Mouse (Mus musculus): ENCODE measurements at regions not wholly inside any gene's neighbourhood (a gene's known extent, or its start where the extent isn't known, plus 50 kb on each side); places are given as distances from the start of the nearest gene placed in this dataset.
"Not testable (repeated sequence)": the region's sequence is repeated elsewhere in the genome, so short reads cannot be mapped to it uniquely, and the experiment has no call there.

DNA sequence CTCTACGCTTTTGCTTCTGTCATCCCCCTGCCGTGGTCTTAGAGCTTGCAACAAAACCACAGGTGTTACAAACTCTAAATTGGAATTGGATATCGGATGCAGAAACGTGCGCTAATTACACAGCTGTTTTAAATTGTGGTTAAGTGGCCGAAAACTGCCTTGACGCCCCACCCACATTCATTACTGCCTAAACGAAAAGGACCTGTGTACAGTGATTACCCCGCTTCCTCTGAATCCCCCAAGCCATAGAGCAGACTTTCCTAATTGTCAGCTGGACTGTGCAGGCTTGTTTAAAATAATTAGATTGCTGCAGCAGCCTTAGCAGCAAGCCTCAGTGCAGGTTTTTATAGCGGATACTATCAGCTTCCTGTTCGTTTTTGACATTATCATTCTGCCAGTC, 94.7 kb downstream of the Cxxc4 start:
- ATAC-seq (ENCODE audit: insufficient number of reproducible peaks, low FRiP score, low TSS enrichment) = no peak; the same call in 1 of the 2 replicates

GRCm38 (mm10) chr3:134331499-134332153, 95.3 kb downstream of the Cxxc4 start:
- ATAC-seq (ENCODE audit: insufficient number of reproducible peaks, low FRiP score, low TSS enrichment) = peak; percentile 40; the same call in 1 of the 2 replicates

- ATAC-seq (ENCODE audit: insufficient number of reproducible peaks, low FRiP score, low TSS enrichment) = not testable (repeated sequence)
Observed at GRCm38 (mm10) chr3:134339093-134339695, 102.9 kb downstream of the Cxxc4 start.

GRCm38 (mm10) chr3:134365948-134366347, 129.7 kb downstream of the Cxxc4 start:
- ATAC-seq (ENCODE audit: insufficient number of reproducible peaks, low FRiP score, low TSS enrichment) = no peak

DNA sequence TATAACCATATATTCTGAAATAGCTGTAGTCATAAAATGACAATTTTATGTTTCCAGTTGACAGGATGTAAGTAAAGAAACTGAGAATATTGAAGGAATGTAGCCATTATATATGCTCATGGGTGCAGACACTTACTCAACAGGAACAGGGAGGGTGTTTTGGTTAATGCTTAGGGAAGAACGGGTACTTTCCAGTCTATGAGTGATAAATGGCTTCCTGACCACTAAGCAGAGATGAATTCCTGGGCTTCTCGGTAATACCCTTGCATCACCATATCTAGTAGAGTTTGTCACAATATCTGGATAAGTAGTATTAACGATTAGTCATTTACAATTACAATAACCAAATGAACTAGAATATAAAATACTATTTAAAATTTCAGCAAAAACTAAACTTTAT, 130.5 kb downstream of the Cxxc4 start:
- no peak for ATAC-seq (ENCODE audit: insufficient number of reproducible peaks, low FRiP score, low TSS enrichment)

GRCm38 (mm10) chr3:134368591-134368990, 132.3 kb downstream of the Cxxc4 start:
- no peak for ATAC-seq (ENCODE audit: insufficient number of reproducible peaks, low FRiP score, low TSS enrichment)

GRCm38 (mm10) chr3:134369126-134369525, 132.8 kb downstream of the Cxxc4 start:
- ATAC-seq (ENCODE audit: insufficient number of reproducible peaks, low FRiP score, low TSS enrichment) = no peak

DNA sequence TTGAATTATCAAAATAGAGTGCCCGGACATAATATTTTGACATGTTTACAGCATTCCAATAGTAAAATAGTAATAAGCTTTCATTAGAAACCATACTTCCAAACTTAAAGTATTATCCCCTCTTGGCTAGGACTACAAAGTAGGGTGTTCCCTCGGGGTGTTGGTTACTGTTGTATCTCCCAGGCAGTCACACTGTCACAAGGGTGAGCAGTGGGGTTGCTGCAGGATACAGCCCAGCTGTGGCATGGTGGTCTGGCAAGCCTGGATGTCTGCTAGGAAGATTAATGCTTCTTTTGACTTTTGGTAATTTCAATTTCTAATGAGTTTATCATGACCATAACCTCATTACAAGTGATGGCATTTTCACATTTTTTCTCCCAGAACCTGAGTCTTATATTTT, 143.3 kb downstream of the Cxxc4 start:
- no peak for ATAC-seq (ENCODE audit: insufficient number of reproducible peaks, low FRiP score, low TSS enrichment)

DNA sequence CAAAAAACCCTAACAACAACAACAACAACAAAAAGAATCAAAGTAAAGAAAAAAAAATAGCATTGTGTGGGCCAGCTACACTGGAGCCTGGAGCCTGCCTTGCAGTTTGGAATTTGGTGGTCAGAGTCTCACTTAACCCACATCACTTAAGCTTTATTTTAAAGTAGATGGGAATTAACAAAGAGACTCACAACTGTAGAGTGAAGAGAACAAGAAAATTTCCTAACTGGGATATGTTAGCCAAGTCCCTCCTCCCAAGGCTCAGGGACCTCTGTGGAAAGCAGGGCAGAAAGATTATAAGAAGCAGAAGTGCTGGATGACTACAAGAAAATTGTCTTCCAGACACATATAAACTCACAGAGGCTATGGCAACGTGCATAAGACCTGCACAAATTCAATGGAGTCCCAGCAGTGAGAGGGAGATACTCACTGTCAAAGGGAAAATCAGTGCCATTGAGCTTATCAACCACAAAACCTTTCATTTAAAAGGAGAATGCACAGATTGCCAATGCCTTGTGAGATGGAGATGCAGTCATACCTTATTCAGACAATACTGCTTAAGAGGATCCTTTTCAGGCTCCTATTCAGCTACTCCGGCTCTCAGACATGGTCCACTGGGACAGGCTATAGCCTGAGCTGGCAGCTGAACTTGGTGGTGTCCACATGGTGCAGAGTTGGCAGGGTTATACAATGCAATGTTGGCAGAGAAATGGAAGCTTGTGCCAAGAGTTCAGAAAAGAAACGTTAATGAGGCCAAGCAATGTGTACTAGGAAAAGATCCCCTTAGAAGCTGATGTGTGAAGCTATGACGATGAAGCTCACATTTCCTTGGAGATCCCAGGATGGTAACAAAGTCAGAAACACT, 154.4 kb downstream of the Cxxc4 start:
- peak; percentile 97 for ATAC-seq (ENCODE audit: insufficient number of reproducible peaks, low FRiP score, low TSS enrichment)

- ATAC-seq (ENCODE audit: insufficient number of reproducible peaks, low FRiP score, low TSS enrichment) = no peak
Observed at GRCm38 (mm10) chr3:134400395-134401090, 164.3 kb downstream of the Cxxc4 start.

DNA sequence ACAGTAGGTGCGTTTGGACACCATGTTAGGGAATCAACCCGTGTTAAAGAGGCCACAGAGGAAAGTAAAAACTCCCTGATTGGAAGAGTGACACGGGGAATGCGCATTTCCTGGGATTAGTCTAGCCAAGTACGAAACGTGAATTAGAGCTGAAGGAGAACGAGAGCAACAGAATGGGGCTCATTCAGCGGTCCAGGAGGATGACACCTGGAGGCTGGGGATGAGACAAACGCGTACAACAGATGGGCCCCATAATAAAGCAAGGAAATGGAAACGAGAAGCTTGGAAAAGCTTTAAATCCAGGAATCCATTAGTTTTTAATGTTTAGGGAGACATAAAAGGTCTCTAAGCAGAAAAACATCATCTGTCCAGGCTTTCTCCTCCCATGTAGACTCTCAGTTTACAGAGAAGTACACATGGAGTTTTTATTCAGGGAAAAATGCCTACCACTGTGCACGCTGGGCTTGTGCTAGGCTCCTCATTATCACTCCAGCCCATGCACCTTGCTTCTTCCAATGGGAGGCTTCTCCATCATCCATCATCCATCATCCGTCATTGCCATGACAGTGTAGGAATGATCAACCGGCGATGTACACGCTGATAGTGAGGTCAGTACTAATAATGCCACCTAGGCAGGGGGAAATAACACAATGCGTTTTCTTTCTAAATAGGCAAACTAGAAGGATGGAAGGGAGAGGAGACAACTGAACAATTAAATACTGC, 179.5 kb downstream of the Cxxc4 start:
- ATAC-seq (ENCODE audit: insufficient number of reproducible peaks, low FRiP score, low TSS enrichment) = no peak

DNA sequence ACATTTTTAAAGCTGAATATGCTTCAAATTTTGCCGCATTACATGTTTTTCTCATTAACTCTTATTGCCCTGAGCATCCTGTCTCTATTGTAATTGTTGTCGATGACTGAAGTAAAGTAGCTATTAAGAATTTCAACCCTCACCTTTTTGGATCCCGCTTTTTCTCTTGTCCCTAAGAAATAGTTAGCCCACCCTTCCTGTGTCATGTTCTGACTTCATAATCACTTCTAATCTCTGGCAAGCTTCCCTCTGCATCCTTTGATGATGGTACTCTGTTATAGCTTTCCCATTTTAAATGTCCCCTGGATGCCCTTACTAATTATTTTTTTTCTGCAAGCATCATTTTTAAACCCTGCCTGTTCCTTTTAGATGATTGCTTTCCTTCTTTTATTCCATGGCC, 191.3 kb downstream of the Cxxc4 start:
- no peak for ATAC-seq (ENCODE audit: insufficient number of reproducible peaks, low FRiP score, low TSS enrichment)

DNA sequence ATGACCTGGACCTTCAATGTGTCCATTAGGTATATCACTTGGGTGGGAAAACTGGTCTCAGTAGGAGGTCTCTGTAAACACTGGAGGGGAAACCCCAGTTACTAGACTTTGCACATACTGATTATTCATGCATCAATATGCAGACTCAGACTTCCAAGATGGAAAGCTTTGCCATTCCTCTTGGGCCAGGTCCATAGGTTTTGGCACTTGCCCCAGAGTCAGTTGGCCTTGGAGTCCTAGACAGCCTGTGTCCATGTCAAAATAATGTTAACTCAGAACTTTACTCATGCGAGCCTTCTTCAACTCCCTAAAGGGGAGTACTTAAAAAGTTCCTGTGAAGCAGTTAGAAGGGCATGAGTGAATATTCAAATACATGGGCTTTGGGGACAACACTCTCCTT, 230.3 kb downstream of the Cxxc4 start:
- ATAC-seq (ENCODE audit: insufficient number of reproducible peaks, low FRiP score, low TSS enrichment) = no peak

DNA sequence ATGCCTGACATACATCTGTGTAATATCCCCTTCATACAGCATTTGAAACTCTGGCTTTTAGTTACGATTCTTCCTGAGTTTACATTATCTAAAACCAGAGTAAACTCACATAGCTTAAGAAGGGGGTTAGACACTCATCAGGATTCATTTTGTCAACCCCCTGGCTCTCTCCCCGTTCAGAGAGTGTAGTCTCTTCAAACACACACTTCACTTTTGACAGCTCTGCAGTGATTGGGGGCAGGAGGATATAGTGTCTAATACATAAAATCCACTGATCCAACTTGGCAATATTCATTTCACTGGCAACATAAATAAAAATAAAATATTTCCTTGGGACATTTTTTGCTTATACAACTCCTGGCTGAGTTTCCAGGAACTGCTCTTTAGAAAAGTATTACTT, 251.0 kb downstream of the Cxxc4 start:
- ATAC-seq (ENCODE audit: insufficient number of reproducible peaks, low FRiP score, low TSS enrichment) = no peak

GRCm38 (mm10) chr3:134489966-134490543, 253.8 kb downstream of the Cxxc4 start:
- ATAC-seq (ENCODE audit: insufficient number of reproducible peaks, low FRiP score, low TSS enrichment) = no peak

- ATAC-seq (ENCODE audit: insufficient number of reproducible peaks, low FRiP score, low TSS enrichment) = no peak
Observed at GRCm38 (mm10) chr3:134509702-134510101, 273.4 kb downstream of the Cxxc4 start.

DNA sequence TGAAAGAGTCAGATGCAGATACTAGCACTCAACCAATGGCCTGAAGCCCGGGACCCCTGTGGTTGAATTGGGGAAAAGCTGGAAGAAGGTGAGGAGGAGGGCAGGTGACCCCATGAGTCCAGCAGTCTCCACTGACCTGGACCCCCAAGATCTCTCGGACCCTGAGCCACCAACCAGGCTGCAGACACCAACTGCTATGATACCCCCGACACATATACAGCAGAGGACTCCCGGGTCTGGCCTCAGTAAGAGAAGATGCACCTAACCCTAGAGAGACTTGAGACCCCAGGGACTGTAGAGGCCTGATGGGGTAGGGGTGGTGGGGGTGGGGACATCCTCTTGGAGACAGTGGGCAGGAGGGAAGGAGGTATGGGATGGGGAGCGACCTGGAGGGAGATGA, 289.5 kb downstream of the Cxxc4 start:
- no peak for ATAC-seq (ENCODE audit: insufficient number of reproducible peaks, low FRiP score, low TSS enrichment)

DNA sequence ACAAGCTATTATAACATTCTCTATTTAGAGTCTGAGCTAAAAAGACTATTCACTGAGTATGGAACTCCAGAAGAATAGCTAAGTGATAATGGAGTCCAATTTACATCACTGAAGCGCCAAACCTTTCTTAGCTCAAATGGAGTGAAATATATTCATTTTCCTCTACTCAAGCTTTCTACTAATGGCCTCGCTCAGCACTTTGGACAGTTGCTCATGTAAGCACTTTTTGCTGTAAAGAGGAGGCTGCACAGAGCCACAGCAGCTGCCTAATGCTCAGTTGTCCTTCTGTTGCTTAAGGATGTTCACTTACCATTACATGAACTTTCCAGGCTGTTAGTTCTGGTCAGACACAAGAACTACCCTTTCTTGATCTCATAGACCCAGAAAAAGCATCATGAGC, 268.7 kb upstream of the Tacr3 start:
- ATAC-seq (ENCODE audit: insufficient number of reproducible peaks, low FRiP score, low TSS enrichment) = no peak

- ATAC-seq (ENCODE audit: insufficient number of reproducible peaks, low FRiP score, low TSS enrichment) = no peak
Observed at GRCm38 (mm10) chr3:134578759-134579158, 250.0 kb upstream of the Tacr3 start.

- no peak for ATAC-seq (ENCODE audit: insufficient number of reproducible peaks, low FRiP score, low TSS enrichment)
Observed at GRCm38 (mm10) chr3:134588630-134589029, 240.2 kb upstream of the Tacr3 start.
